Mouse (Mus musculus) embryonic facial prominence, embryonic 14.5 days (tissue): ENCODE measurements around the gene Tmem160. TPM values are rescaled to one million over a fixed set of nuclear protein-coding genes. Genes with fewer than 3 reads are reported as not detected.
A peak's percentile ranks its signal among the peaks of the same experiment; 100 is the strongest.

ENCODE experiments used
- ATAC-seq: fragments of 200-750 bp; cut with Nextera tagmentation; 2 replicates; pipeline ENCODE4 v1.8.0; 2017; ENCODE audit warnings: low read depth, moderate number of reproducible peaks, moderate TSS enrichment
- DNase-seq: peaks from one replicate; pipeline ENCODE4 v3.0.0-alpha.2; 2015; ENCODE audit warnings: low spot score
- H3K27ac ChIP-seq: fragments of 300-500 bp; sonication (generic); replicated peaks from 2 replicates; pipeline ENCODE4 v1.5.1; 2014; ENCODE audit warnings: low read depth, mild to moderate bottlenecking, low read length, moderate library complexity
- H3K27me3 ChIP-seq: fragments of 300-500 bp; sonication (generic); replicated peaks from 2 replicates; pipeline ENCODE4 v1.6.1; 2014; ENCODE audit warnings: low read length; ENCODE audit not compliant: control insufficient read depth, insufficient read depth
- H3K36me3 ChIP-seq: fragments of 300-500 bp; sonication (generic); 2 replicates; pipeline ENCODE4 v1.6.1; 2014; ENCODE audit warnings: low read length, mixed read lengths; ENCODE audit not compliant: control insufficient read depth, insufficient read depth
- H3K4me1 ChIP-seq: fragments of 300-500 bp; sonication (generic); 2 replicates; pipeline ENCODE4 v1.6.1; 2014; ENCODE audit warnings: antibody characterized with exemption, low read length; ENCODE audit not compliant: control insufficient read depth, insufficient read depth
- H3K4me2 ChIP-seq: fragments of 300-500 bp; sonication (generic); 2 replicates; pipeline ENCODE4 v1.6.1; 2014; ENCODE audit warnings: low read depth, mild to moderate bottlenecking, low read length, moderate library complexity, mixed read lengths
- H3K4me3 ChIP-seq: fragments of 300-500 bp; sonication (generic); 2 replicates; pipeline ENCODE4 v1.5.1; 2014; ENCODE audit warnings: low read depth, mild to moderate bottlenecking, low read length
- H3K9ac ChIP-seq: fragments of 300-500 bp; sonication (generic); 2 replicates; pipeline ENCODE4 v1.6.1; 2014; ENCODE audit warnings: low read depth, mild to moderate bottlenecking, low read length, moderate library complexity, mixed read lengths
- H3K9me3 ChIP-seq: fragments of 300-500 bp; sonication (generic); 2 replicates; pipeline ENCODE4 v1.6.1; 2016; ENCODE audit warnings: low read length; ENCODE audit not compliant: control insufficient read depth
- WGBS: fragments of 180-500 bp; shearing (Covaris S2); extraction: QIAGEN DNeasy Blood & Tissue Kit; methylation state at CpG from one replicate; pipeline ENCODE4 v1.1.7; 2014; 5-methylcytosine and 5-hydroxymethylcytosine counted together
- polyA plus RNA-seq: library from polyadenylated mRNA; unstranded; fragments of >200 nt; fragmentation: Nextera tagmentation; extraction: Ambion mirVana; gene quantifications from 2 replicates; pipeline ENCODE4 v1.2.1, GENCODE M21; 2014

Gene Tmem160
- polyA plus RNA-seq, 1 experiment from 2014 or later, result 54.5 TPM

- Histone ChIP-seq H3K27ac (no peak overlapping the region), H3K9ac (no peak overlapping the region), H3K27me3 (no peaks in the 10 kb centered on the region), H3K4me2 (no peak overlapping the region), H3K9me3 (no peaks in the 10 kb centered on the region), H3K4me1 (no peaks in the 10 kb centered on the region; the same call in 1 of the 2 replicates), H3K36me3 (peaks cover 8% of the 10 kb centered on the region; the same call in 1 of the 2 replicates), H3K4me3 (no peak overlapping the region)
- ATAC-seq, result no peak
- 84% methylated on average over 3 of the region's 5 CpGs for WGBS
- DNase-seq, result no peak
These were observed 3.7 kb downstream of the Tmem160 start for GRCm38 (mm10) chr7:16456289-16456688.

- Histone ChIP-seq H3K9ac (no peak overlapping the region), H3K4me3 (no peak overlapping the region), H3K27ac (no peak overlapping the region), H3K27me3 (no peaks in the 10 kb centered on the region), H3K4me1 (no peaks in the 10 kb centered on the region), H3K36me3 (peaks cover 6% of the 10 kb centered on the region; the same call in 1 of the 2 replicates), H3K4me2 (no peak overlapping the region), H3K9me3 (no peaks in the 10 kb centered on the region)
- 61% methylated on average over 13 of the region's 13 CpGs for WGBS
- DNase-seq (no peak), ATAC-seq (no peak)
These were observed 8.0 kb downstream of the Tmem160 start for GRCm38 (mm10) chr7:16460566-16460965.

- WGBS, result 58% methylated on average over 6 of the region's 6 CpGs
- ATAC-seq (no peak), DNase-seq (no peak)
- no peak overlapping the region for H3K9ac ChIP-seq
- no peak overlapping the region for H3K27ac ChIP-seq
- no peaks in the 10 kb centered on the region for H3K4me1 ChIP-seq
- no peaks in the 10 kb centered on the region for H3K27me3 ChIP-seq
- H3K4me2 ChIP-seq, result no peak overlapping the region
- no peak overlapping the region for H3K4me3 ChIP-seq
- 0 out of 2 replicates have a peak, but pooled peaks cover under 1% of the 10 kb centered on the region for H3K36me3 ChIP-seq
- no peaks in the 10 kb centered on the region for H3K9me3 ChIP-seq
These were observed 8.6 kb downstream of the Tmem160 start for GRCm38 (mm10) chr7:16461151-16461550.

- ATAC-seq (no peak), DNase-seq (no peak)
- no peaks in the 10 kb centered on the region for H3K27me3 ChIP-seq
- no peak overlapping the region for H3K4me3 ChIP-seq
- WGBS, result 76% methylated on average over 6 of the region's 6 CpGs
- H3K4me1 ChIP-seq, result no peaks in the 10 kb centered on the region
- H3K27ac ChIP-seq, result no peak overlapping the region
- no peaks in the 10 kb centered on the region for H3K9me3 ChIP-seq
- no peaks in the 10 kb centered on the region for H3K36me3 ChIP-seq
- H3K4me2 ChIP-seq, result no peak overlapping the region
- H3K9ac ChIP-seq, result no peak overlapping the region
These were observed 9.1 kb downstream of the Tmem160 start for GRCm38 (mm10) chr7:16461705-16462104.

- H3K4me3 ChIP-seq, result no peak overlapping the region
- H3K36me3 ChIP-seq, result no peaks in the 10 kb centered on the region
- H3K9ac ChIP-seq, result no peak overlapping the region
- no peaks in the 10 kb centered on the region for H3K27me3 ChIP-seq
- H3K27ac ChIP-seq, result no peak overlapping the region
- H3K4me1 ChIP-seq, result no peaks in the 10 kb centered on the region
- WGBS, result 2% methylated on average over 14 of the region's 14 CpGs
- peak; percentile 73 for DNase-seq
- no peak overlapping the region for H3K4me2 ChIP-seq
- H3K9me3 ChIP-seq, result no peaks in the 10 kb centered on the region
- peak; percentile 74 for ATAC-seq
These were observed 10.6 kb downstream of the Tmem160 start for GRCm38 (mm10) chr7:16463214-16463613.

GRCm38 (mm10) chr7:16465160-16465559 is 12.6 kb downstream of the Tmem160 start:
- Histone ChIP-seq H3K4me1 (no peaks in the 10 kb centered on the region), H3K4me3 (no peak overlapping the region), H3K4me2 (no peak overlapping the region), H3K9ac (no peak overlapping the region), H3K9me3 (no peaks in the 10 kb centered on the region), H3K27ac (no peak overlapping the region), H3K27me3 (peaks cover 5% of the 10 kb centered on the region), H3K36me3 (no peaks in the 10 kb centered on the region)
- ATAC-seq (peak; percentile 23; the same call in 1 of the 2 replicates), DNase-seq (peak; percentile 13)
- WGBS, result 12% methylated on average over 7 of the region's 8 CpGs

GRCm38 (mm10) chr7:16465568-16465967 is 13.0 kb downstream of the Tmem160 start:
- peaks cover 6% of the 10 kb centered on the region for H3K27me3 ChIP-seq

GRCm38 (mm10) chr7:16466565-16466964 is 14.0 kb downstream of the Tmem160 start:
- Histone ChIP-seq H3K9me3 (no peaks in the 10 kb centered on the region), H3K4me3 (no peak overlapping the region), H3K27ac (no peak overlapping the region), H3K4me1 (no peaks in the 10 kb centered on the region), H3K4me2 (no peak overlapping the region), H3K9ac (no peak overlapping the region), H3K27me3 (peaks cover 15% of the 10 kb centered on the region), H3K36me3 (no peaks in the 10 kb centered on the region)
- WGBS, result 58% methylated on average over 4 of the region's 4 CpGs
- DNase-seq (no peak), ATAC-seq (no peak)

More at GRCm38 (mm10) chr7:16465568-16465967, 13.0 kb downstream of the Tmem160 start:
- H3K4me3 ChIP-seq, result no peak overlapping the region
- ATAC-seq (no peak), DNase-seq (no peak)
- no peaks in the 10 kb centered on the region for H3K4me1 ChIP-seq
- H3K9me3 ChIP-seq, result no peaks in the 10 kb centered on the region
- H3K4me2 ChIP-seq, result no peak overlapping the region
- WGBS, result 91% methylated on average over 5 of the region's 5 CpGs
- no peaks in the 10 kb centered on the region for H3K36me3 ChIP-seq
- no peak overlapping the region for H3K27ac ChIP-seq
- H3K9ac ChIP-seq, result no peak overlapping the region

- DNase-seq (no peak), ATAC-seq (no peak)
- no peaks in the 10 kb centered on the region for H3K9me3 ChIP-seq
- peaks cover 29% of the 10 kb centered on the region for H3K27me3 ChIP-seq
- H3K27ac ChIP-seq, result no peak overlapping the region
- no peaks in the 10 kb centered on the region for H3K4me1 ChIP-seq
- WGBS, result 18% methylated on average over 5 of the region's 5 CpGs
- H3K36me3 ChIP-seq, result no peaks in the 10 kb centered on the region
- no peak overlapping the region for H3K4me2 ChIP-seq
- H3K9ac ChIP-seq, result no peak overlapping the region
- no peak overlapping the region for H3K4me3 ChIP-seq
These were observed 15.5 kb downstream of the Tmem160 start for GRCm38 (mm10) chr7:16468115-16468514.
